ENCODE assay signal across 9 mouse cellular contexts in the genomic region with DNA sequence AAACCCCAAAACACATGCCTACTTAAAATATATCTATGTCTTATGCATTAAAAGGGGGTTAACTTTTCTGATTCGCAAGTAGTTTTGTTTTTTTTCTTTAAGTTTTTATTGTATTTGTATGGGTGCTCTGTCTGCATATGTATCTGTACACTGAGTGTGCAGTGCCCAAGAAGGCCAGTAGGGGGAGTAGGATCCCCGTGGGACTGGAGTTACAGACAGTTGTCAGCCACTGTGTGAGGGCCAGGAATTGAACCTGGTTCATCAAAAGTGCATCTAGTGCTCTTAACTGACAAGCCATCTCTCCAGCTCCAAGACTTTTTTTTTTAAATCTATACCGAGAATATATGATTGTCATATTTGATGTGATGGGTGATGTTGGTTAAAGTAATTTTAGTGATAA. TPM values are rescaled to one million over a fixed set of nuclear protein-coding genes. Genes with fewer than 3 reads are reported as not detected.
DNase-seq lines count a peak whose midpoint lies in the region; ATAC-seq lines count a peak whose summit lies in the region.
"Had no signal": no experiment of that assay in that cellular context is flagged by ENCODE, and none has a peak within 500 bp of the region (broad histone marks: within the 10 kb centered on the region; RNA-seq: fewer than 3 reads in every experiment).

No protein-coding gene starts in this region.

- H3K9ac ChIP-seq in intestine, embryonic 14.5 days (ENCODE audit: low read length): no peak overlapping the region
- H3K9ac ChIP-seq in midbrain, embryonic 11.5 days (ENCODE audit: low read length): no peak overlapping the region

- H3K4me2 ChIP-seq in intestine, embryonic 14.5 days (ENCODE audit: low read length): 0 out of 2 replicates have a peak overlapping the region, but pooled peaks have one; percentile 91
- no peak overlapping the region for H3K4me2 ChIP-seq in midbrain, embryonic 11.5 days

- H3K4me1 ChIP-seq in intestine, embryonic 14.5 days (replicated peaks; ENCODE audit: control insufficient read depth, insufficient read depth, low read length): peaks cover 17% of the 10 kb centered on the region
- H3K4me1 ChIP-seq in midbrain, embryonic 11.5 days (ENCODE audit: control insufficient read depth, insufficient read depth, low read length): peaks cover 4% of the 10 kb centered on the region; the same call in 1 of the 2 replicates

- WGBS in intestine, embryonic 14.5 days: 74% methylated on average over 3 of the region's 3 CpGs
- WGBS in midbrain, embryonic 11.5 days: 75% methylated on average over 3 of the region's 3 CpGs

- H3K4me3 ChIP-seq in intestine, embryonic 14.5 days (ENCODE audit: low read depth, low read length): no peak overlapping the region
- H3K4me3 ChIP-seq in midbrain, embryonic 11.5 days (ENCODE audit: low read depth, low read length): no peak overlapping the region

- H3K27me3 ChIP-seq in intestine, embryonic 14.5 days (replicated peaks; ENCODE audit: control insufficient read depth, insufficient read depth, low read length): no peaks in the 10 kb centered on the region
- no peaks in the 10 kb centered on the region for H3K27me3 ChIP-seq in midbrain, embryonic 11.5 days (ENCODE audit: control insufficient read depth, insufficient read depth, low read length)
- H3K27me3 ChIP-seq: neural tube, embryonic 13.5 days had no signal

- peak; percentile 84 for DNase-seq in heart, adult 11 months
- DNase-seq in heart, adult 9 months (ENCODE audit: low spot score in 2 of 2): no peak
- peak; percentile 41 to 57 for DNase-seq in CD8-positive naive resting alpha-beta T cell, adult 2 months (ENCODE audit: low read depth in 2 of 2, low spot score in 2 of 2)
- peak; percentile 68 for DNase-seq in c-Kit-positive CD71-positive TER-119-positive erythroid progenitor cells, embryonic 14.5 days (ENCODE audit: low spot score)
- peak; percentile 65 for DNase-seq in intestine, embryonic 14.5 days (ENCODE audit: low spot score)
- peak; percentile 93 for DNase-seq in midbrain, embryonic 11.5 days (ENCODE audit: low spot score, missing footprints)
- DNase-seq in urinary bladder, postnatal 10 days (ENCODE audit: low spot score): no peak
- no peak for DNase-seq in layer of hippocampus, postnatal 25 days (ENCODE audit: extremely low spot score in 1 of 2, low spot score in 1 of 2)

- no peaks in the 10 kb centered on the region for H3K36me3 ChIP-seq in intestine, embryonic 14.5 days (ENCODE audit: control insufficient read depth, insufficient read depth, low read length)
- H3K36me3 ChIP-seq in midbrain, embryonic 11.5 days (ENCODE audit: control insufficient read depth, insufficient read depth, low read length): no peaks in the 10 kb centered on the region
- H3K36me3 ChIP-seq: neural tube, embryonic 13.5 days had no signal

- no peak overlapping the region for H3K27ac ChIP-seq in intestine, embryonic 14.5 days (ENCODE audit: low read depth)
- H3K27ac ChIP-seq in midbrain, embryonic 11.5 days (ENCODE audit: low read depth, low read length): no peak overlapping the region

- no peak for ATAC-seq in intestine, embryonic 14.5 days (replicated peaks; ENCODE audit: low FRiP score, low TSS enrichment, low read depth)
- ATAC-seq in midbrain, embryonic 11.5 days (ENCODE audit: low FRiP score): no peak

- H3K9me3 ChIP-seq in intestine, embryonic 14.5 days (ENCODE audit: control insufficient read depth, low read length): no peaks in the 10 kb centered on the region
- no peaks in the 10 kb centered on the region for H3K9me3 ChIP-seq in midbrain, embryonic 11.5 days (ENCODE audit: control insufficient read depth, low read length)
- H3K9me3 ChIP-seq: neural tube, embryonic 13.5 days had no signal

RNA-seq across cellular contexts. Expression of gene Ap3m1, which starts 1.6 kb away (rescaled TPM):
- polyA plus RNA-seq in intestine, embryonic 14.5 days (2014; fragmentation: Nextera tagmentation; extraction: Ambion mirVana): 73.3 and 82.7 TPM in 2 replicates
- 143 and 159 TPM in 2 replicates for polyA plus RNA-seq in midbrain, embryonic 11.5 days (2014; fragmentation: Nextera tagmentation; extraction: Ambion mirVana)
- total RNA-seq in layer of hippocampus, postnatal 25 days (2021): 10 to 100 TPM; 75.0 to 77.1 TPM

RNA-seq across cellular contexts. Expression of gene Adk, which starts 1.6 kb away (rescaled TPM):
- polyA plus RNA-seq in intestine, embryonic 14.5 days (2014; fragmentation: Nextera tagmentation; extraction: Ambion mirVana): 180 TPM in 2 replicates
- polyA plus RNA-seq in midbrain, embryonic 11.5 days (2014; fragmentation: Nextera tagmentation; extraction: Ambion mirVana): 112 and 120 TPM in 2 replicates
- 10 to 100 TPM; 77.1 to 86.5 TPM for total RNA-seq in layer of hippocampus, postnatal 25 days (2021)

Comparison
In these comparisons a context has a peak if more than half of its experiments do, and no peak if none do; other contexts are left out.
1. DNase-seq: peak in heart, adult 11 months (single experiment), CD8-positive naive resting alpha-beta T cell, adult 2 months (2 of 2), c-Kit-positive CD71-positive TER-119-positive erythroid progenitor cells, embryonic 14.5 days (single experiment), intestine, embryonic 14.5 days (single experiment) and midbrain, embryonic 11.5 days (single experiment); none in heart, adult 9 months (0 of 2), urinary bladder, postnatal 10 days (single experiment) and layer of hippocampus, postnatal 25 days (0 of 2).